ENCODE assay signal across 8 mouse cellular contexts in the genomic region with DNA sequence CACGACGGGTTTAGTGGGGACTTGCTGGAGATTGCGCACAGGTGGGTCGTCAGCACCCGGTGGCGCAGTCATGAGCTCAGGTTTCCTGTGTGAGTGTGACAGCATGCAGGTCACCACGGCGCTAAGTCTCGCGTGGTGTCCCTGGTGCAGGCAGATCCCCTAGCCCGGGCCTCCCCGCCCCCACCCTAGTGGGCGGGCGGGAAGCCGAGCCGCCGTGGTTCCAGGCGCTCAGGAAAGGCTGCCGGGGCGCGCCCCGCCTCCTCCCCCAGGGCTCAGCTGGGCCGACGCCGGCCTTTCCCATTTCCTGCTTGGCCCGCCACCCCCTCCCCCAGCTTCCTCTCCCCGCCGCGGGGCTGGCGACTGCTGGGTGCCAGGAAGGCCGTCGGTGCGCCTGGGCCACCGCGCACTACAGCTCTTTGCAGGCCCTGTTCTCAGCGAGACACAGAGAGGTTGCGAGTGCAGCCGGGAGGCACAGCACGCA. TPM values are rescaled to one million over a fixed set of nuclear protein-coding genes. Genes with fewer than 3 reads are reported as not detected.
DNase-seq lines count a peak whose midpoint lies in the region; ATAC-seq lines count a peak whose summit lies in the region.

No protein-coding gene starts in this region.

- H3K4me2 ChIP-seq in hindbrain, embryonic 13.5 days: peak overlapping the region; percentile 79

- no peaks in the 10 kb centered on the region for H3K36me3 ChIP-seq in hindbrain, embryonic 13.5 days
- H3K36me3 ChIP-seq in megakaryocyte, embryonic 14.5 days (replicated peaks; ENCODE audit: low read length): peaks cover 20% of the 10 kb centered on the region

- no peaks in the 10 kb centered on the region for H3K9me3 ChIP-seq in hindbrain, embryonic 13.5 days
- H3K9me3 ChIP-seq in megakaryocyte, embryonic 14.5 days: no peaks in the 10 kb centered on the region

- H3K4me1 ChIP-seq in hindbrain, embryonic 13.5 days (replicated peaks): peaks cover 72% of the 10 kb centered on the region
- peaks cover 83% of the 10 kb centered on the region for H3K4me1 ChIP-seq in megakaryocyte, embryonic 14.5 days

- DNase-seq in Muller cell, postnatal 12 days (ENCODE audit: inconsistent ontology term): peak; percentile 91
- peak; percentile 50 for DNase-seq in c-Kit-positive CD71-positive TER-119-positive erythroid progenitor cells, embryonic 14.5 days (ENCODE audit: low spot score)
- DNase-seq in frontal cortex, postnatal 14 days (ENCODE audit: low spot score in 2 of 2): peak; percentile 61 to 78
- peak; percentile 73 to 74 for DNase-seq in left cerebral cortex, postnatal 25 days (ENCODE audit: low spot score in 2 of 2)
- peak; percentile 86 to 90 for DNase-seq in right cerebral cortex, postnatal 10 days (ENCODE audit: low spot score in 2 of 2)
- DNase-seq in yolk sac, embryonic 10.5 days (ENCODE audit: low spot score): peak; percentile 88

- H3K27me3 ChIP-seq in hindbrain, embryonic 13.5 days: 0 out of 2 replicates have a peak, but pooled peaks cover 2% of the 10 kb centered on the region
- no peaks in the 10 kb centered on the region for H3K27me3 ChIP-seq in megakaryocyte, embryonic 14.5 days (replicated peaks)

- H3K9ac ChIP-seq in hindbrain, embryonic 13.5 days: peak overlapping the region; percentile 68

- intact Hi-C loops in left cerebral cortex, postnatal 25 days (cut with DNase I): no loop called here

- peak; percentile 39 for ATAC-seq in hindbrain, embryonic 13.5 days (ENCODE audit: low FRiP score)

- H3K27ac ChIP-seq in hindbrain, embryonic 13.5 days: peak overlapping the region; percentile 87

- WGBS in hindbrain, embryonic 13.5 days: under 1% methylated on average over 39 of the region's 39 CpGs

- peak overlapping the region; percentile 75 for H3K4me3 ChIP-seq in hindbrain, embryonic 13.5 days
- peak overlapping the region; percentile 95 for H3K4me3 ChIP-seq in megakaryocyte, embryonic 14.5 days (replicated peaks)

RNA-seq across cellular contexts. Expression of a gene that starts 0.7 kb away (rescaled TPM):
- 122 and 132 TPM in 2 replicates for polyA plus RNA-seq in hindbrain, embryonic 13.5 days (2015; fragmentation: Nextera tagmentation; extraction: Ambion mirVana)
- total RNA-seq in left cerebral cortex, postnatal 25 days (2021): 100 to 1,000 TPM; 242 to 257 TPM
- 1,561 and 3,509 TPM in 2 replicates for polyA plus RNA-seq in megakaryocyte, embryonic 14.5 days (2012; ENCODE audit: insufficient read depth, low replicate concordance)

RNA-seq across cellular contexts. Expression of a gene that starts 6.5 kb away (rescaled TPM):
- polyA plus RNA-seq in hindbrain, embryonic 13.5 days (2015; fragmentation: Nextera tagmentation; extraction: Ambion mirVana): 1.5 and 1.9 TPM in 2 replicates
- 1 to 10 TPM in 1 of 2 experiments, under 1 TPM in 1; 0.37 to 1.2 TPM for total RNA-seq in left cerebral cortex, postnatal 25 days (2021)
- 19.0 and 34.7 TPM in 2 replicates for polyA plus RNA-seq in megakaryocyte, embryonic 14.5 days (2012; ENCODE audit: insufficient read depth, low replicate concordance)

RNA-seq across cellular contexts. Expression of a gene that starts 15.2 kb away (rescaled TPM):
- polyA plus RNA-seq in hindbrain, embryonic 13.5 days (2015; fragmentation: Nextera tagmentation; extraction: Ambion mirVana): 121 and 125 TPM in 2 replicates
- total RNA-seq in left cerebral cortex, postnatal 25 days (2021): 10 to 100 TPM; 51.9 to 52.1 TPM
- polyA plus RNA-seq in megakaryocyte, embryonic 14.5 days (2012; ENCODE audit: insufficient read depth, low replicate concordance): 165 and 201 TPM in 2 replicates

RNA-seq across cellular contexts. Expression of a gene that starts 22.8 kb away (rescaled TPM):
- polyA plus RNA-seq in hindbrain, embryonic 13.5 days (2015; fragmentation: Nextera tagmentation; extraction: Ambion mirVana): 0.12 and 0.14 TPM in 2 replicates
- not detected for total RNA-seq in left cerebral cortex, postnatal 25 days (2021)
- polyA plus RNA-seq in megakaryocyte, embryonic 14.5 days (2012; ENCODE audit: insufficient read depth, low replicate concordance): 2.5 and 4.5 TPM in 2 replicates

RNA-seq across cellular contexts. Expression of a gene that starts 50.8 kb away (rescaled TPM):
- polyA plus RNA-seq in hindbrain, embryonic 13.5 days (2015; fragmentation: Nextera tagmentation; extraction: Ambion mirVana): 103 and 105 TPM in 2 replicates
- total RNA-seq in left cerebral cortex, postnatal 25 days (2021): 10 to 100 TPM; 12.7 to 18.1 TPM
- 10.2 and 10.5 TPM in 2 replicates for polyA plus RNA-seq in megakaryocyte, embryonic 14.5 days (2012; ENCODE audit: insufficient read depth, low replicate concordance)

Comparison
In these comparisons a context has a peak if more than half of its experiments do, and no peak if none do; other contexts are left out.
1. Peak in every context shown above with its lines: DNase-seq, ATAC-seq, H3K4me3 ChIP-seq and H3K27ac ChIP-seq.
2. RNA of a gene that starts 0.7 kb away (polyA plus RNA-seq): 1,561 to 3,509 TPM in megakaryocyte, embryonic 14.5 days; 122 to 132 TPM in hindbrain, embryonic 13.5 days; every median in the first group is over 10 times any median in the second.